Mouse (Mus musculus) monocyte, adult 5-6 weeks (primary cell): ENCODE measurements around the gene Uap1. TPM values are rescaled to one million over a fixed set of nuclear protein-coding genes. Genes with fewer than 3 reads are reported as not detected.

Source experiments
- ATAC-seq: fragments of 153-309, 156-312 bp; replicated peaks from 2 replicates; pipeline ENCODE4 v1.8.0; 2017; ENCODE audit warnings: mild to moderate bottlenecking; ENCODE audit not compliant: low TSS enrichment, insufficient number of reproducible peaks, severe bottlenecking, poor library complexity, low FRiP score
- total RNA-seq: library from RNA; stranded (forward); fragments of 200-1000, 200-491, 200-594 nt; gene quantifications from 3 replicates; pipeline ENCODE4 v1.2.3, GENCODE M21; 2017

The Uap1 gene
- total RNA-seq, 1 experiment from 2014 or later = 85.9 TPM

DNA sequence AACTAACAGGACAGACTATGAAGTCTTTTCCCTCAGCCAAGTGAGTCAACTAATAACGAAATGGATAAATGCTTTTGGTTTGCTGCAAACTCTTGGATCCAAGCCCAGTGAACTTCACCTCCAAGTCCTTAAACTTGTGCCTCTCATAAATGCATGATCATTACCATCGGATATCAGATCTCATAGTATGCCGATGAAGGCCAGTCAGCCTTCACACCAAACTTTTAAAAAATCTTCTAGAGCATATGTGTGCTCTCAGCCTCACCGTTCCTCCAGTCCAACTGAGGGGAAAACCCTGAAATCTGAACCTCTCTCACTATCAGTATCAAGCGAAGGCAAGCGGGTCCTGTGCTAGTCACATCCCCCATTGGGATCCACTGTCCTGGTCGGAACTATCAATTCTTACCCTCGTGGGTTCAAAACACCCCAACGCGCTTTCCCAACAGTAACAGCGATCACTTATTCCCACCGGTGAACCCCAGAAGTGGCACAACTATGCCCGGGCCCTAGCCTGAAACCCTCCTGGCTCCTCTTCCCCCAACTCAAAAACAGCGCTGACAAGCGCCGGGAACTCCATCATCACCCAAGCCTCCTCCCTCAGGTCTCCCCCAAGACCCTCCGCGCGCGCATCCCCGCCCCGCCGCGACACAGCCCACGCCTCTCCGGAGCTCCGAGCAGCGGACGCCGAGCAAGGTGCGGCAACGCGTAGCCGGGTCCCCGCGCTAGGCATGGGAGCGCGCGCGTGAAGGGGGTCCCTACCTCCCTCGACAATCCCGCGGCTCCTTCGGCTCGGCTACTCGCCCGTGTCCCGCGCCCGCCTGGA lies 555 bp downstream of the Uap1 start:
- ATAC-seq = no peak

DNA sequence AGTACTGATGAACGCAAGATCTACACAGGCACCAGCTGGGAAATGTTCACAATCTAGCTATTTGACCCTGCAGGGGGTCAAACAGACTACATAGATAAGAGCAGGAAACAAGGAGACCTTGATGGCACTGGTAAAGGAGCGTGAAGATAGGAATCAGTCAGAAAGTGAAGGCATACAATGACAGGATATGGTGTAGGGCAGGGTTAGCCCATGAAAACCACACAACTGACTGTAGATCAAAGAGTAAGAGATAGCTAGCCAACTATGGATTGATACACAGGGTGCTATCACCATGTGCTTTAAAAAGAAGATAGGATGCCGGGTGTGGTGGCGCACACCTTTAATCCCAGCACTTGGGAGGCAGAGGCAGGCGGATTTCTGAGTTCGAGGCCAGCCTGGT lies 7.0 kb downstream of the Uap1 start:
- ATAC-seq = no peak

DNA sequence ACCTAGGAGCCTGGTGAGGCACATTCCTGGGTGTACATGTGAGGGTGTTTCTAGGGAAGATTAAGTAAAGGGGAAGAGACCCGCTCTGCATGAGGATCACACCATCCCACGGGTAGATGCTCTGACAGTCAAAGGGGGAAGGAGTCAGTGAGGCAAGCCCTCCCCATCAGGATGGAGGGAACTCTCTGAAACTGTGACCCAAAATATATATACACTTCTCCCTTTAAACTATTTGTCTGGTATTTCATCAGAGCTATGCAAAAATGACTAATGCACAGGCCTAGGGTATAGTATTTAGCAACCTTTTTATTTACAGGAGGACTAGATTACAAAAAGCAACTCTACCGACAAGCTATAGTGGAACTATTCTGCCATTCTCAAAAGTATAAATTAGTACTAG lies 9.8 kb downstream of the Uap1 start:
- peak; percentile 44 for ATAC-seq

DNA sequence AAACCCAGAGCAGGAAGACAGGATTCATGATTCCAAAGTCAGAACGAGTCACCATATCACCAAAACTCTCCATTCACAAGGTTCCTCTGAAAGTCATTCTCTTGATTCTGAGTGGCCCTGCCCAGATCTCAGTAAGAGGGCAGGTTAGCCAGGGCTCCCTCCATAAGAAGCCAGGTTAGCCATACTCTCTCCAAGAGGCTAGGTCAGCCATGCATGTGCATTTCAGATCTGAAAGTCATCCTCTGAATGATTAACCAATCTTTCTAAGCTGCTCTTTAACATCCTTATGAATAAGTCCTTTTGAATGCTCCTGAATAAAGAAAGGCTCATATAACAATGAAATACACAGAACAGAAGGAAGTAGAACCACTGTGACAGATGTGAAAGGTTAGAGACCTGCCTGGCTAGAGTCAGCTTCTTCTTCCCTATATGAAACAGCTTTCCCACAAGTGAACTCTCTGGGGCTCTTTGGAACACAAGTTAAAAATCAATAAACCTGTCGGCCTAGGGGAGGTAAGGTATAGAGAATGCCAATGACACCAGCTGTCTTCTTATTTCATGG lies 10.6 kb downstream of the Uap1 start:
- ATAC-seq = no peak

DNA sequence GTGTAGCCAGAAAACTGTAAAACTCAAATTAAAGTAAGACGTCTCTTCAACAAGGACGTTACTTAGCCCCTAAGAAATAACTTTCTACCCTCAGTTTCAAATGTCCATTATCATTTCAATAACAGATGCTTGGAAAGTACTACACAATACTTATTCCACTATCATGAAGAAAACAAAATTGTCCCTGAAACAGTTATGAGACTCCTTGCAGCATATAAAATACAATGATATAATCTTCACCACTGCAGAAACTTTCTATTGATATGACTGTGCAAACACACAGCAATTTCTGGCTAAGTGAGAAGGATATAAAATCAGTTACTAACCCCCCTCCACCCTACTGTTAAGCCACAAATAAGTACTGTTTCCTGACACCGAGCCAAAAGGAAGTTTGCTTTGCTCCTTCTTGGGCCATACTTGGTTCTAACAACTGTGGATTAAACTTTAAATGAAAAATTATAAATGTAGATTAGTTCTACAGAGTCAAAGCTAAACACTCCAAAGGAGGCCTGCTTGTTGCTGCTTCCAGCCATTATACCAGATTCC lies 11.3 kb downstream of the Uap1 start:
- ATAC-seq = no peak

DNA sequence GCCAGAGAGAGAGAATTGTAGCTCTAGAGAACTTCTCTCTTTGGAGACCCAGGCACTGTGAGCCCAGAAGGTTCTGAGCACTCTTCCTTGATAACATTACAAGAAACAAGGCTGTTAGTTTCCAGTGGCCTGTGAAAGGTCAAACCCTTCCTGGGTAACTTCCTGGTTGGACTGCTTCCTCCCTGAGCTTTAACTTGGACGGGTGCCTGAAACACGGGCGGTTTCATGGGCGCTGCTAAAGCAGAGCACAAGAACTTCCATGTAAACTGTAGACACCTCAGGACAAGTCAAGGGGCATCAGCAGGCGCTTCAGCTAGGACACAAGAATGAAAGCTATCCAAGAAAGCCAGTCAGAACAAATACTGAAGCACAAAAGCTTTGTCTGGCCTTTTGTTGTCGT lies 12.9 kb downstream of the Uap1 start:
- peak; percentile 67 for ATAC-seq

DNA sequence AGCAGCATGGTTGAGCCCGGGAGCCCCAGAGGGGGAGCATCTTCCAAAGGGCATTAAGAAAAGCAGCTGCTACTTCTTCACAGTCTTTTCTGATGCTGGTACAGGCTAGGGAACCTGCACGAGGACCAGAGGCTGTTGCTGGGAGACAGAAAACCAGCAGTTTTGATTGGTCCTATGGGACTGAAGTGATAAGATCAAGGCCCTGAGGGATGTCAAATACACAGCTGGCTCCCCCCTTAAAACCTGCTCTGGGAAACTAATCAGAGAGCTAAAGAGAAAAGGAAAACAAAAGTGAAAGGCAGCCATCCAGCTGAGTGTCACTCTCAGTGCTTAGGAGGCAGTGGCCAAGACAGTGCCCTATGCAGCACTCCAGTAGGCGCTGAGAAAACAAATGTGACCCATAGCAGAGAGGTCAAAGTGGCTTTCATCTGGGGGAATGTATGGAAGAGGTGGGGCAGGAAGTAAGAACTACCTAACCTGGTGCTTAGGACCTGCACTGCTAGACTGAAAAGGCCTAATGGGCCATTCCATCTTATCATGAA lies 14.3 kb downstream of the Uap1 start:
- no peak for ATAC-seq

DNA sequence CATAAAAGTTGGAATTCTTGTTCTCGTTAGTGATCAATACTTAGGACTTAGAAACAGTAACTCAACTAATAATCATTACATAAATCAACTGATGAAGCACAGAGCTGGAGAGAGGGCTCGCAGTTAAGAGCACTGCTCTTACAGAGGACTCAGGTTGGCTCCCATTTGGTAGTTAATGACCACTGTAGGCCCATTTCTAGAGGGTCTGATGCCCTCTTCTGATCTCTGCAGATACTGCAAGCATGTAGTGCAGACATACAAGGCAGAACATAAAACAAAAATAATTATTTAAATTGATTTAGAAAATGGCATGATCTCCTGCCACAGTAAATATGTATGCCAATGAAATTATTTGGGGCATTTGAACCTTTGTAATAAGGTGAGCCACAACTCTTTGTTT lies 15.1 kb downstream of the Uap1 start:
- ATAC-seq = no peak

DNA sequence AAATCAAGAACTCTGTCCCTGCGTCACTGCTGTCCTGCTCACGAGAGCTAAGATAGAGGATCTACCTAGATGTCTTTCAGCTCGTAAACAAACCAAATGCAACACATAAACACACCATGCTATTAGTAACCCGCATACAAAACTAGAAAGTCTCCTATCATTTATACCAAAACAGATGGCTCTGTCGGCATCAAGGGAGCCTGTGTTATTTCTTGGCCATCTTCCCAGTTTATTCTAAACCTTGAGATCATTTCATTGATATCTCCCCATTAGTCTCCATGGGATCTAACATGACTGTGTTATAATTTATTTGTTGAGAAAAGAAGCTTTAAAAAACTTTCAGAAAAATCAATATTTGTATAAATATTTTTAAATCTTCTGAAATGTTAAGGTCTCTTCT lies 19.0 kb downstream of the Uap1 start:
- ATAC-seq = no peak

DNA sequence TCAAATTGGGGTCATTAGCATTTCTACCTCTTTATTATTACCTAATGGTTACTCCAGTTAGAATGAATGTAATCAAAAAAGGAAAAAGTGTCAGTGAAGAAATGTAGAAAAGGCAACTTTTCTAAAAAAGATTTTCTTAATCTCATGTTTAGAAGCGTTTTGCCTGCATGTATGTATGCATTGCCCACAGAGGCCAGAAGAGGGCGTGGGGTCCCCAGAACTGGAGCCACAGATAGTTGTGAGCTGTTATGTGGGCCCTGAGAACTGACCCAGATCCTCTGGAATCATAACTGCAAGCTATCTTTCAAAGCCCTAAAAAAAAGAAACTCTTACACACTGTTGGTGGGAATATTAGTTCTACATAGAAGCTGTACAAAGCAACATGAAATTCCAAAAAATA lies 19.5 kb downstream of the Uap1 start:
- ATAC-seq = no peak

DNA sequence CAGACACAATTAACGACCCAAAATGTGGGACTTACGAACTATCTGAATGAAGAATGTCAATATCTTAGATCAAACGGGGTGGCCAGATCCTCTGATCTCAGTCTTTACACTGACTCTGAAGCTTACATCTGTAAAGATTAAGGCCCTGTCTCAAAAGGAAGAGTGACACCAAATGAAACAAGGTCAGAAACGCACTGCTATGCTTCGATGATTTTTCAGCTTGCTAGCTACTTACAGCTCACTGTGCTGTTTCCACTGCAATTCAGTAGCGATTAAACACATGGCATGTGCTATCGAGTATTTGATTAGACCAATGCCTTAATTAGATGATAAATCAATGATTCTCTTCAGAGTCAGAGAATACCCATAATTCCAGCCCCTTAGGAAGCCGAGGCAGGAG lies 20.8 kb downstream of the Uap1 start:
- no peak for ATAC-seq

DNA sequence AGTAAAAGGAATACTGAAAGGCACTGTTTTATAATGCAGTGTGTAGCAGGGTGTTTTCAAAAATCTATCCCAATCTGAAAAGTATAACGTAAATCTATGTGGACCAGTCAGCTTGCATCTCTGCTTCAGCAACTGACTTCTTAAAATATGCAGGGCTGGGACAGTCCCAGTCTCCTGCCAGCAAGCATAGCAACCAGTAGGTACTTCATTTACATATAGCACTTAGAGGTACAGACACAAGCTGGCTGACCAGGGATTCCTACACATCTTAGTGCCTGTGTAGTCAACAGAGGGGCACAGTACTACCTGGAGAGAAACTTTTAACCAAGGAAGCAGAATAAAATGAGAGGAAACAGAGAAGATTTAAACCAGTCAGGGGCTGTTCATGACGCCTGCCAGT lies 22.2 kb downstream of the Uap1 start:
- 0 out of 2 replicates have a peak, but pooled peaks have one; percentile 31 for ATAC-seq

DNA sequence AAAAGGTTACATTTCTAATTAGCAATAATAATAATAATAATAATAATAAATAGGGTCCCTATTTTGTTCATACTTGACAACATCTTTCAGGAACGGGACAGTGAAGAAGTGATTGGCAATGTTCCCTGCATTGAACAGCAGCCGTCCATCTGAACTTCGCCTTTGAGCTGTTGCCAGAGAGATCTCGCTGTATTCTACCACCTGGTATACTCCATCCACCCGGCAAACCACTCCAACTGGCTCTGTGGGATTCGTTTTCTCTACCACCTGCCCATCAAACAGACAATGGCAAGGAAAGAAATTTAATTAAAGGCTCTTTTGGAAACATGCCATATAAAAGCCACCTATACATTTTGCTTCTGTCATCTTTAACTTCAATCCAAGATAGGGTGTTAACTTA lies 23.9 kb downstream of the Uap1 start:
- no peak for ATAC-seq

DNA sequence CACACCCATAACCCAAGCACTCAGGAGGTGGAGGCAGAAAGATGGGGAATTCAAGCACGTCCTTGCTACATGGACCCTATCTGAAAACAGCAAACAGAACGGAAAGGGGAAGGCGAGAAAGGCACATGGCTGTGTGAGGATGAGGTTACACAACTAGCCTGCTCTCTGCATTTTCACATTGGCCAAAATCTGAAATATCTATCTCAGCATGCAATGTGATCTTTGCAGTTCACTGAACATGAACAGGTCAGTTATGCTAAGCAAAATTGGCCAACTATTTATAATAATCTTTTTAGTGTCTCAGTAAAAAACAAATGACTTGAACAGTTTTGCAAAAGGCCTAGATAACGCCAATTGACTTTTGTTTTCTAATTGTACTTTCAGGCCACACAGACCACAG lies 25.0 kb downstream of the Uap1 start:
- ATAC-seq = no peak

DNA sequence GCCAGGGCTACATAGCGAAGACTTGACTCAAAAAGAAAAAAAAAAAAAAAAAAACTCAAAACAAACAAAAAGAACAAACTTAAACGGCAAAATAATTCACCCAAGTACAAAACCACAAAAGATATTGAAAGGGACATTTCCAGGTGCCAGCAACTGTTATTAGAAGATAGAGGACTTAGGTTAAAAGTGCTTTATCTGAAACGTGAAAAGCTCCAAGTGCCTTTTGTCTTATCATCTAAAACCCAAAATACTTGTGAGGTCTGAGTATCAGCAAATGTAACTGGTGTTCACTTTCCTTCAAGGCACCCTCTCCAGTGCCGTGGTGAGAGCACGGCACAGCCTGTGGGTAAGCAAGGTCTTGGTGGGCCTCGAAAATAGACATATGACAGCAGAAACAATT lies 26.2 kb downstream of the Uap1 start:
- ATAC-seq = no peak

DNA sequence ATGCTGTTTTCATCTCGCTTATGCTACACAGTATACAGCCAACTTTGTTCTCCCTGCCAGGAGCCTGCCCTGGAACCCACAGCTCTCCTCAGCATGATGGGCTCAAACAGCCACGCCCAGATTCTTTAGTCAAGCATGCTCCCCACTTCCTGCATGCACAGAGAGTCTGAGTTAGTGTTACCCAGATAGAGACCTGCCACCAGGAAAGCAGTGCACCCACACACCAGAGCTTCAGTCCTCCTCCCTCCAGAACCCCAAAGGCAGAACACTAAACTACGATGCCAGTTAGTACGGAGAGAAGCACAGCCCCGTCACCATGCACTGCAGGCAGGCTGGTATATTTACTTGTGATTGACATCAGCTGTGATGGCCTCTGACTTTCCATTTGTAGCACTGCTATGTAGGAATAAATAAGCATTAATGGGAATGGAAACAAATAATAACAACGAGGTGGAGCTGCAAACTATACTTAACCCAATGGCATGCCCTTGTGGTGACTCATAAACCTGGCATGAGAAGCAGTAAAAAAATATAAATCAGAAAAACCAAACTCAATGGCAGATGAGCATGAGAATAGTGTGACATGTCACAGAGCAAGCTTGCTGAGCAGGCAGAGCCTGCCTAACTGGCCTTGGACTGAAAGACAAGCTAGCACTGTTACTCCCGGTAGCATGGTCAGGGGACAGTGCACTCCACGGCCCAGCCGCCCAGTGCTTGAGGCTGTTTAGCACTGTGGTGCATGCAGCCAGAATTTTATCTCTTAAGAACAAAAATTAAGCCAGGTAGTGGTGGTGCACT lies 26.9 kb downstream of the Uap1 start:
- peak; percentile 52; the same call in 1 of the 2 replicates for ATAC-seq

DNA sequence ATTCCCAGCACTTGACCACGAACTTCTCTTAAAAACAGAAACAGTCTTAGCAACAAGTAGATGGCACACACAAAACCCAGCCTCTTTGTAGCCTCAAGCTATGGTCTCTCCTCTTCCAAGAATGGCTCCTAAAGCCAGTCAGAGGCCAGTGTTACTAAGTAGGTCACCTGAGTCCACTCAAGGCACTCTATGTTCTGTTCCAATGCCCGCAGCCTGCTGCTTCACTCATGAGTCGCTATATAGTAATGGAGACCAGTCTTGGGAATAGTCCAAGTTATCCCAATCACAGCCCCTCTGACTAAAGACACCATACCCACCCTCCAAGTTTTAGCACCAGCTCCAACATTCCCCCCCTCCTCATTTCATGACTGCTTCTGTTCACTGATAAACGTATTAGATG lies 29.2 kb downstream of the Uap1 start:
- ATAC-seq = no peak

DNA sequence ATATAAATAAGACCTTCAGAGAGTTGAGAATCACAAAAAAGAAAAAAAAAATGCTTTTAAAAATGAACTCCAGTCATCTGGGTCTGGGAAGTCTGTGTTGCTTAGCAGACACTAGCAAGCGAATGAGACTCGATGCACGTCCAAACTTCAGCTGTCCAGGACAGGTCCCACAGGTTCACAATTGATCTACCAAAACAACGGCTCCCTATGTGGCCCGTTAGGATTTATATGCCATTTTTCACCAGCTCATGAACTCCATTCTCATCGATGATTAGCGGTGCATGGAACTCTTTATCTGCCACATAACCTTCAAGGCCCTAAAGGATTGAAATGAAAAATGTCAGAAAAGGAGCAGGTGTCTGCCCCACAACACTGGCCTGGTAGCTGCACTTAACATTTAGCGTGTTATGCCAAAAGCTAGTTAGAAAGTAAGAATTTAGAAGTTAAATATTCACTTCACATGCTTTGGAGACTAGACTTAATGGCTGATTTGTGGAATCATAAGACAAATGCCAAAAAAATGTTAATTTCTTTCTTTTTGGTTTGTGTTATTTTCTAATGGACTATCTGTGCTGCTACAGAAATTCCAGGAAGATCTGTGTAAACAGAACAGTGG lies 32.4 kb downstream of the Uap1 start:
- ATAC-seq = no peak

DNA sequence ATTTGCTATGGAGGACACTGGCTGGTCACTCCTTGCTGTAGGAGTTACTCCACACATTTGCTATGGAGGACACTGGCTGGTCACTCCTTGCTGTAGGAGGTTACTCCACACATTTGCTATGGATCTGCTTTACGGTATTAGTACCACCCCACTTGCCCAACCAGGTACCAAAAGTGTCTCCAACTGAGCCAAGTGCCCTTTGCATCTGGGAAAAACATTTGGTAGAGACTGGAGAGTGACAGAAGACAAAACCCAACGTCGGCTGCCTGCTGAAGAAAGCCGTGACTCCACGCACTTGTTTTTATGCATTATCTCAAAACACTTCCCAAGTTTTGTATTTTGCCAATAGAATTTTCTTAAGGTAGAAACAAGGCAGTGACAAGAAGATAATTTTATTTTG lies 33.1 kb downstream of the Uap1 start:
- ATAC-seq = no peak
